Mouse (Mus musculus): ENCODE results near the gene Ctdspl. TPM values are rescaled to one million over a fixed set of nuclear protein-coding genes. Genes with fewer than 3 reads are reported as not detected.

Ctdspl gene
- total RNA-seq, 1 experiment: 2.9 TPM

GRCm38 (mm10) chr9:118913048-118913447, 13.2 kb upstream of the Ctdspl start:
- Histone ChIP-seq H3K9ac (ENCODE audit: insufficient read depth, low read depth, low read length, poor library complexity, severe bottlenecking) (no peak overlapping the region), H3K27ac (ENCODE audit: insufficient read depth, low read depth, low read length, poor library complexity, severe bottlenecking) (no peak overlapping the region), H3K9me3 (ENCODE audit: control insufficient read depth, insufficient read depth, low read depth, low read length) (no peaks in the 10 kb centered on the region), H3K4me1 (ENCODE audit: control insufficient read depth in 2 of 2, insufficient read depth in 2 of 2, low read length in 2 of 2, poor library complexity in 1 of 2) (no peaks in the 10 kb centered on the region), H3K4me3 (ENCODE audit: insufficient read depth in 1 of 2, low read depth in 1 of 2, low read length in 2 of 2, poor library complexity in 1 of 2, severe bottlenecking in 1 of 2) (no peak overlapping the region), H3K36me3 (ENCODE audit: control insufficient read depth, insufficient read depth, low read length, poor library complexity, severe bottlenecking) (no peaks in the 10 kb centered on the region)
- in situ Hi-C loops (cut with MboI; ENCODE audit: low sequenced_read_pairs in 2 of 2, unreplicated experiment in 2 of 2): loop anchor here in 1 of 2 experiments (10.0 to 25.0 kb wide), 2 partner anchors 162 to 326 kb away; no protein-coding TSS in a partner anchor
- TF ChIP-seq CHD2 (IDR thresholded peaks at IDR 0.05; ENCODE audit: low read depth, low read length) (no peak), ZNF384 (IDR thresholded peaks at IDR 0.05; ENCODE audit: low read depth, low read length) (no peak), ZC3H11A (IDR thresholded peaks at IDR 0.05; ENCODE audit: borderline replicate concordance, low read depth, low read length) (no peak), MAFK (IDR thresholded peaks at IDR 0.05; ENCODE audit: insufficient read depth, low read depth, low read length) (no peak), HCFC1 (IDR thresholded peaks at IDR 0.05; ENCODE audit: borderline replicate concordance, insufficient read depth, low read length) (no peak)
- DNase-seq (ENCODE audit: low read depth, low spot score): no peak

- H3K4me3 ChIP-seq (ENCODE audit: insufficient read depth in 1 of 2, low read depth in 1 of 2, low read length in 2 of 2, poor library complexity in 1 of 2, severe bottlenecking in 1 of 2): no peak overlapping the region
- no peak for DNase-seq (ENCODE audit: low read depth, low spot score)
- no peaks in the 10 kb centered on the region for H3K9me3 ChIP-seq (ENCODE audit: control insufficient read depth, insufficient read depth, low read depth, low read length)
- no peak overlapping the region for H3K27ac ChIP-seq (ENCODE audit: insufficient read depth, low read depth, low read length, poor library complexity, severe bottlenecking)
- H3K9ac ChIP-seq (ENCODE audit: insufficient read depth, low read depth, low read length, poor library complexity, severe bottlenecking): no peak overlapping the region
- in situ Hi-C loops (cut with MboI; ENCODE audit: low sequenced_read_pairs in 2 of 2, unreplicated experiment in 2 of 2): loop anchor here in 1 of 2 experiments (10.0 to 25.0 kb wide), 2 partner anchors 161 to 326 kb away; no protein-coding TSS in a partner anchor
- H3K36me3 ChIP-seq (ENCODE audit: control insufficient read depth, insufficient read depth, low read length, poor library complexity, severe bottlenecking): no peaks in the 10 kb centered on the region
- TF ChIP-seq MAFK (IDR thresholded peaks at IDR 0.05; ENCODE audit: insufficient read depth, low read depth, low read length): no peak
- no peak for TF ChIP-seq ZNF384 (IDR thresholded peaks at IDR 0.05; ENCODE audit: low read depth, low read length)
- no peak for TF ChIP-seq CHD2 (IDR thresholded peaks at IDR 0.05; ENCODE audit: low read depth, low read length)
- no peak for TF ChIP-seq ZC3H11A (IDR thresholded peaks at IDR 0.05; ENCODE audit: borderline replicate concordance, low read depth, low read length)
- no peak for TF ChIP-seq HCFC1 (IDR thresholded peaks at IDR 0.05; ENCODE audit: borderline replicate concordance, insufficient read depth, low read length)
- no peaks in the 10 kb centered on the region for H3K4me1 ChIP-seq (ENCODE audit: control insufficient read depth in 2 of 2, insufficient read depth in 2 of 2, low read length in 2 of 2, poor library complexity in 1 of 2)
Observed at GRCm38 (mm10) chr9:118913613-118914012, 12.6 kb upstream of the Ctdspl start.

- in situ Hi-C loops (cut with MboI; ENCODE audit: low sequenced_read_pairs in 2 of 2, unreplicated experiment in 2 of 2): loop anchor here in 1 of 2 experiments (10.0 to 25.0 kb wide), 2 partner anchors 160 to 327 kb away; no protein-coding TSS in a partner anchor
- Histone ChIP-seq H3K36me3 (ENCODE audit: control insufficient read depth, insufficient read depth, low read length, poor library complexity, severe bottlenecking) (no peaks in the 10 kb centered on the region), H3K9me3 (ENCODE audit: control insufficient read depth, insufficient read depth, low read depth, low read length) (no peaks in the 10 kb centered on the region), H3K9ac (ENCODE audit: insufficient read depth, low read depth, low read length, poor library complexity, severe bottlenecking) (no peak overlapping the region), H3K4me1 (ENCODE audit: control insufficient read depth in 2 of 2, insufficient read depth in 2 of 2, low read length in 2 of 2, poor library complexity in 1 of 2) (no peaks in the 10 kb centered on the region), H3K4me3 (ENCODE audit: insufficient read depth in 1 of 2, low read depth in 1 of 2, low read length in 2 of 2, poor library complexity in 1 of 2, severe bottlenecking in 1 of 2) (no peak overlapping the region), H3K27ac (ENCODE audit: insufficient read depth, low read depth, low read length, poor library complexity, severe bottlenecking) (no peak overlapping the region)
- DNase-seq (ENCODE audit: low read depth, low spot score): no peak
- TF ChIP-seq ZC3H11A (IDR thresholded peaks at IDR 0.05; ENCODE audit: borderline replicate concordance, low read depth, low read length) (no peak), HCFC1 (IDR thresholded peaks at IDR 0.05; ENCODE audit: borderline replicate concordance, insufficient read depth, low read length) (no peak), CHD2 (IDR thresholded peaks at IDR 0.05; ENCODE audit: low read depth, low read length) (no peak), ZNF384 (IDR thresholded peaks at IDR 0.05; ENCODE audit: low read depth, low read length) (no peak), MAFK (IDR thresholded peaks at IDR 0.05; ENCODE audit: insufficient read depth, low read depth, low read length) (no peak)
Observed at GRCm38 (mm10) chr9:118914589-118914988, 11.7 kb upstream of the Ctdspl start.

GRCm38 (mm10) chr9:118915290-118915689, 11.0 kb upstream of the Ctdspl start:
- Histone ChIP-seq H3K4me3 (ENCODE audit: insufficient read depth in 1 of 2, low read depth in 1 of 2, low read length in 2 of 2, poor library complexity in 1 of 2, severe bottlenecking in 1 of 2) (no peak overlapping the region), H3K9me3 (ENCODE audit: control insufficient read depth, insufficient read depth, low read depth, low read length) (no peaks in the 10 kb centered on the region), H3K27ac (ENCODE audit: insufficient read depth, low read depth, low read length, poor library complexity, severe bottlenecking) (no peak overlapping the region), H3K4me1 (ENCODE audit: control insufficient read depth in 2 of 2, insufficient read depth in 2 of 2, low read length in 2 of 2, poor library complexity in 1 of 2) (no peaks in the 10 kb centered on the region), H3K36me3 (ENCODE audit: control insufficient read depth, insufficient read depth, low read length, poor library complexity, severe bottlenecking) (no peaks in the 10 kb centered on the region), H3K9ac (ENCODE audit: insufficient read depth, low read depth, low read length, poor library complexity, severe bottlenecking) (no peak overlapping the region)
- peak; percentile 54 for DNase-seq (ENCODE audit: low read depth, low spot score)
- in situ Hi-C loops (cut with MboI; ENCODE audit: low sequenced_read_pairs in 2 of 2, unreplicated experiment in 2 of 2): loop anchor here (5.0 to 25.0 kb wide), 3 partner anchors 152 to 328 kb away; no protein-coding TSS in a partner anchor
- TF ChIP-seq ZC3H11A (IDR thresholded peaks at IDR 0.05; ENCODE audit: borderline replicate concordance, low read depth, low read length): peak; percentile 87
- TF ChIP-seq CHD2 (IDR thresholded peaks at IDR 0.05; ENCODE audit: low read depth, low read length): no peak
- no peak for TF ChIP-seq ZNF384 (IDR thresholded peaks at IDR 0.05; ENCODE audit: low read depth, low read length)
